Mouse (Mus musculus) embryonic fibroblast, embryonic 13.5 days (primary cell): Measurements from ENCODE around the gene Gm13696. TPM values are rescaled to one million over a fixed set of nuclear protein-coding genes. Genes with fewer than 3 reads are reported as not detected.
"Not testable (repeated sequence)": the region's sequence is repeated elsewhere in the genome, so short reads cannot be mapped to it uniquely, and the experiment has no call there.

Source experiments
- H3K27ac ChIP-seq: 2 replicates; pipeline ENCODE4 v1.5.1; 2012; ENCODE audit warnings: low read length, control low read depth, inconsistent platforms; ENCODE audit not compliant: insufficient read depth
- H3K4me1 ChIP-seq: 2 replicates; pipeline ENCODE4 v1.6.1; 2011; ENCODE audit warnings: low read length; ENCODE audit not compliant: control insufficient read depth, insufficient read depth
- H3K4me3 ChIP-seq: 2 replicates; pipeline ENCODE4 v1.5.1; 2011; ENCODE audit warnings: mild to moderate bottlenecking, control low read depth, low read length; ENCODE audit not compliant: insufficient read depth
- CTCF ChIP-seq: IDR thresholded peaks from 2 replicates; pipeline ENCODE4 v1.5.1; 2011; ENCODE audit warnings: mild to moderate bottlenecking, control low read depth, low read length, moderate library complexity, borderline replicate concordance; ENCODE audit not compliant: insufficient read depth
- POLR2A ChIP-seq: IDR thresholded peaks from 2 replicates; pipeline ENCODE4 v1.6.1; 2011; ENCODE audit warnings: low read depth, mild to moderate bottlenecking, control low read depth, low read length, moderate library complexity
- polyA plus RNA-seq: library from polyadenylated mRNA; stranded (reverse); fragments of >200 nt; gene quantifications from 2 replicates; pipeline ENCODE4 v1.2.4, GENCODE M21; 2011; ENCODE audit warnings: low read depth; ENCODE audit not compliant: missing spikeins, insufficient read length

The Gm13696 gene
- not detected in 2 replicates for polyA plus RNA-seq

- not testable (repeated sequence) for H3K27ac ChIP-seq, H3K4me1 ChIP-seq, H3K4me3 ChIP-seq
Observed at GRCm38 (mm10) chr2:83972823-83973222, at the start of gene Gm13696. Gm13696 (plus strand) TSS chr2:83973123.

DNA sequence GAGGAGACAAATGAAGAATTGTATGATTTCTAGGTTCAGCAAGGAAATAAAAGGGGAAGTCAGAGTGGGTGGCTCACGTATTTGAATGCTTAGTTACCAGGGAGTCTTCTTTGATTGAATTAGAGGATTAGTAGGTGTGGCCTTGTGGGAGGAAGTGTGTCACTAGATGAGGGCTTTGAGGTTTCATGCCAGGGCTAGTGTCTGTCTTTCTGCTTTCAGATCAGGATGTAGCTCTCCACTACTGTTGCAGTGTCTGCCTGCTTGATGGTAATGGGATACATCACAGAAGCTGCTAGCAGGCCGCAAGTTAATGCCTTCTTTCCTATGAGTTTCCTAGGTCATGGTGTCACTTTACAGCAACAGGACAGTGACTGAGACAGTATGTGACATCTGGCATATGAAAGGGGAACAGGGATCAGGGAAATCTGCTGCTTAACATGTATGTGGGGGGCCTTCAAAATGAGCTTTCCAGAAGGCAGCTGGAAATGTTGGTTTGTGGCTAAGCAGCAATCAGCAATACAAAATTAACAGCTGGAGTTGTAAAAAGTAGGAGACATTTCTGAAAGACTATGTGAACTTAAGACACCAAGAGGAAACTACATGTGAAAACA lies 43.3 kb upstream of the Gm13696 start:
- no peak for TF ChIP-seq POLR2A
- TF ChIP-seq CTCF, result no peak
- Histone ChIP-seq H3K4me3 (no peak overlapping the region), H3K4me1 (no peaks in the 10 kb centered on the region), H3K27ac (no peak overlapping the region)

GRCm38 (mm10) chr2:83940931-83941361 lies 32.0 kb upstream of the Gm13696 start, which contains the start of gene Zswim2:
Zswim2 (minus strand) TSS chr2:83941228.
- TF ChIP-seq POLR2A, result no peak
- TF ChIP-seq CTCF, result no peak
- Histone ChIP-seq H3K27ac (no peak within 1 kb of the TSS), H3K4me3 (peak within 1 kb of the TSS; percentile 16), H3K4me1 (peaks cover 2% of the 10 kb centered on the region; the same call in 1 of the 2 replicates)

DNA sequence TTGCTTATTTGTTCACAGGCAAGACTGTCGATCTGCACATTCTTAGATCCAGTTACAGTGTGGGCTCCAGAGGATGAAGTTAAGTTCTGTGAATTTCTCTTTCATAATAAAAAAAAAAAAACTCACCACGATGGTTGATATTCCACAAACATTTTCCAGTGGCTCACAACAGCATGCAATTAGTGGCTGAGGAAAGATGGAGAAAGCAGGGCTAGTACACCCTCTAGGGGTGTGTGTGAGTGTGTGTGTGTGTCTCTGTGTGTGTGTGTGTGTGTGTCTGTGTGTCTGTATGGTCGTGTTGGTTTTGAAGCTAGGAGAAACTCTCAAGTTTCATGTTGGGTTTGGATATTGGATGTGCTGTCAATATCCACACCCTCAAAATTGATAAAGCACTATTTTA lies 31.5 kb upstream of the Gm13696 start:
- TF ChIP-seq CTCF, result no peak
- TF ChIP-seq POLR2A, result no peak
- Histone ChIP-seq H3K4me1 (peaks cover 2% of the 10 kb centered on the region; the same call in 1 of the 2 replicates), H3K27ac (no peak overlapping the region), H3K4me3 (peak overlapping the region; percentile 16; the same call in 1 of the 2 replicates)

GRCm38 (mm10) chr2:83941792-83942191 lies 31.1 kb upstream of the Gm13696 start:
- TF ChIP-seq POLR2A (no peak), CTCF (no peak)
- no peak overlapping the region for H3K27ac ChIP-seq
- peaks cover 2% of the 10 kb centered on the region; the same call in 1 of the 2 replicates for H3K4me1 ChIP-seq
- H3K4me3 ChIP-seq, result no peak overlapping the region

DNA sequence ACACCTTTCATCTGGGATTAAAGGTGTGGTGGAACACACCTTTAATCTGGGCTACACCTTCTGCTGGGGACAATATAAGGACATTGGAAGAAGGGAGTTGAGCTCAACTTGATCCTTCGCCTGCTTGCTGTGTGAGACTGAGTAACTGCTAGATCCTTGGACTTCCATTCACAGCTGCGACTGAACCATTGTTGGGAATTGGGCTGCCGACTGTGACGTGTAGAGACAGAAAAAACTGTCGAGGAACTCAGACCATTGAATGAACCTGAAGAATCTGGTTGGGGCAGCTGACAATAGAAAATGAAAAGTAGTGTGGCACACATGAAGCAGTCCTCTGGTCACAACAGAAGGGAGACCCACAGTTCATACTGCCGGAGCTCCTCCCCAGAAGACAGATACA lies 17.5 kb upstream of the Gm13696 start, which contains the start of gene Gm13698:
Gene Gm13698, plus strand, starts transcription at position 301 of the 400 bp plus-strand sequence.
- H3K4me1 ChIP-seq, H3K4me3 ChIP-seq, H3K27ac ChIP-seq: not testable (repeated sequence)

DNA sequence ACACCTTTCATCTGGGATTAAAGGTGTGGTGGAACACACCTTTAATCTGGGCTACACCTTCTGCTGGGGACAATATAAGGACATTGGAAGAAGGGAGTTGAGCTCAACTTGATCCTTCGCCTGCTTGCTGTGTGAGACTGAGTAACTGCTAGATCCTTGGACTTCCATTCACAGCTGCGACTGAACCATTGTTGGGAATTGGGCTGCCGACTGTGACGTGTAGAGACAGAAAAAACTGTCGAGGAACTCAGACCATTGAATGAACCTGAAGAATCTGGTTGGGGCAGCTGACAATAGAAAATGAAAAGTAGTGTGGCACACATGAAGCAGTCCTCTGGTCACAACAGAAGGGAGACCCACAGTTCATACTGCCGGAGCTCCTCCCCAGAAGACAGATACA lies 11.7 kb upstream of the Gm13696 start, which contains the start of gene Gm13693:
Gene Gm13693, plus strand, starts transcription at position 301 of the 400 bp plus-strand sequence.
- not testable (repeated sequence) for H3K27ac ChIP-seq, H3K4me3 ChIP-seq, H3K4me1 ChIP-seq

- not testable (repeated sequence) for H3K4me1 ChIP-seq, H3K4me3 ChIP-seq, H3K27ac ChIP-seq
Observed at GRCm38 (mm10) chr2:83967013-83967412, 5.9 kb upstream of the Gm13696 start, which contains the start of gene Gm13695. Gm13695 (plus strand) TSS chr2:83967313.

DNA sequence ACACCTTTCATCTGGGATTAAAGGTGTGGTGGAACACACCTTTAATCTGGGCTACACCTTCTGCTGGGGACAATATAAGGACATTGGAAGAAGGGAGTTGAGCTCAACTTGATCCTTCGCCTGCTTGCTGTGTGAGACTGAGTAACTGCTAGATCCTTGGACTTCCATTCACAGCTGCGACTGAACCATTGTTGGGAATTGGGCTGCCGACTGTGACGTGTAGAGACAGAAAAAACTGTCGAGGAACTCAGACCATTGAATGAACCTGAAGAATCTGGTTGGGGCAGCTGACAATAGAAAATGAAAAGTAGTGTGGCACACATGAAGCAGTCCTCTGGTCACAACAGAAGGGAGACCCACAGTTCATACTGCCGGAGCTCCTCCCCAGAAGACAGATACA lies 5.7 kb downstream of the Gm13696 start, which contains the start of gene Gm13694:
Gene Gm13694, plus strand, starts transcription at position 301 of the 400 bp plus-strand sequence.
- not testable (repeated sequence) for H3K27ac ChIP-seq, H3K4me1 ChIP-seq, H3K4me3 ChIP-seq

- not testable (repeated sequence) for H3K4me1 ChIP-seq, H3K4me3 ChIP-seq, H3K27ac ChIP-seq
Observed at GRCm38 (mm10) chr2:83984443-83984842, 11.5 kb downstream of the Gm13696 start, which contains the start of gene Gm13697. Gm13697 (plus strand) TSS chr2:83984743.

DNA sequence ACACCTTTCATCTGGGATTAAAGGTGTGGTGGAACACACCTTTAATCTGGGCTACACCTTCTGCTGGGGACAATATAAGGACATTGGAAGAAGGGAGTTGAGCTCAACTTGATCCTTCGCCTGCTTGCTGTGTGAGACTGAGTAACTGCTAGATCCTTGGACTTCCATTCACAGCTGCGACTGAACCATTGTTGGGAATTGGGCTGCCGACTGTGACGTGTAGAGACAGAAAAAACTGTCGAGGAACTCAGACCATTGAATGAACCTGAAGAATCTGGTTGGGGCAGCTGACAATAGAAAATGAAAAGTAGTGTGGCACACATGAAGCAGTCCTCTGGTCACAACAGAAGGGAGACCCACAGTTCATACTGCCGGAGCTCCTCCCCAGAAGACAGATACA lies 17.3 kb downstream of the Gm13696 start, which contains the start of gene Gm13691:
Gene Gm13691, plus strand, starts transcription at position 301 of the 400 bp plus-strand sequence.
- H3K4me3 ChIP-seq, H3K4me1 ChIP-seq, H3K27ac ChIP-seq: not testable (repeated sequence)

- not testable (repeated sequence) for H3K27ac ChIP-seq, H3K4me3 ChIP-seq, H3K4me1 ChIP-seq
Observed at GRCm38 (mm10) chr2:83993639-83994255, 20.8 kb downstream of the Gm13696 start.

DNA sequence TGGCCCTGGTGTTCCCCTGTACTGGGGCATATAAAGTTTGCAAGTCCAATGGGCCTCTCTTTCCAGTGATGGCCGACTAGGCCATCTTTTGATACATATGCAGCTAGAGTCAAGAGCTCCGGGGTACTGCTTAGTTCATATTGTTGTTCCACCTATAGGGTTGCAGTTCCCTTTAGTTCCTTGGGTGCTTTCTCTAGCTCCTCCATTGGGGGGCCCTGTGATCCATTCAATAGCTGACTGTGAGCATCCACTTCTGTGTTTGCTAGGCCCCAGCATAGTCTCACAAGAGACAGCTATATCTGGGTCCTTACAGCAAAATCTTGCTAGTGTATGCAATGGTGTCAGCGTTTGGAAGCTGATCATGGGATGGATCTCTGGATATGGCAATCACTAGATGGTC lies 21.6 kb downstream of the Gm13696 start:
- H3K4me1 ChIP-seq, H3K4me3 ChIP-seq, H3K27ac ChIP-seq: not testable (repeated sequence)
